Mouse (Mus musculus): ENCODE measurements around the gene Jtb. TPM values are rescaled to one million over a fixed set of nuclear protein-coding genes. Genes with fewer than 3 reads are reported as not detected.

Jtb gene
- total RNA-seq (2021) = 10 to 100 TPM; 49.0 to 50.7 TPM

GRCm38 (mm10) chr3:90231507-90232333, at the start of gene Jtb:
Gene Jtb, plus strand, starts transcription at chr3:90231597.
- intact Hi-C loops (cut with DNase I) = no loop called here

DNA sequence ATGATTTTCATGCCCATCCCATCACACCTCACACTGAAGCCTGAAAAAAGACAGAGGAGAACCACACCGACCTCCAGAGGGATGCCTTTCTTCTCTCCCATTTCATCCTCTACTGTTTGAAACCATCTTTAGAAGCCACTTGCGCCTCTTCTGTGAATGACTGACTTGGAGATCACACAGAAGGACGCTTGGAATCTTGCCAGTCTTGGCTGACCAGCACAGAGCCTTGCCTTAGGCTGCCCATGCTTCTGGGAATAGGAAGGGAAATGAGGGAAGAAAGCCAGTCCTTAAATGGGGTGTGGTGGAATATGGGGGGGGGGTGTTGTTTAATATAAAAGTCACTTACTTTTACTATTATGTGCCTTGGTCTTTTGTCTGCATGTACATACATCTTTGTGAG, 47.8 kb upstream of the Jtb start:
- no peak for DNase-seq (ENCODE audit: low spot score)
- intact Hi-C loops (cut with DNase I) = no loop called here

More at GRCm38 (mm10) chr3:90231507-90232333, at the start of gene Jtb:
- DNase-seq (ENCODE audit: low spot score) = peak; percentile 87

DNA sequence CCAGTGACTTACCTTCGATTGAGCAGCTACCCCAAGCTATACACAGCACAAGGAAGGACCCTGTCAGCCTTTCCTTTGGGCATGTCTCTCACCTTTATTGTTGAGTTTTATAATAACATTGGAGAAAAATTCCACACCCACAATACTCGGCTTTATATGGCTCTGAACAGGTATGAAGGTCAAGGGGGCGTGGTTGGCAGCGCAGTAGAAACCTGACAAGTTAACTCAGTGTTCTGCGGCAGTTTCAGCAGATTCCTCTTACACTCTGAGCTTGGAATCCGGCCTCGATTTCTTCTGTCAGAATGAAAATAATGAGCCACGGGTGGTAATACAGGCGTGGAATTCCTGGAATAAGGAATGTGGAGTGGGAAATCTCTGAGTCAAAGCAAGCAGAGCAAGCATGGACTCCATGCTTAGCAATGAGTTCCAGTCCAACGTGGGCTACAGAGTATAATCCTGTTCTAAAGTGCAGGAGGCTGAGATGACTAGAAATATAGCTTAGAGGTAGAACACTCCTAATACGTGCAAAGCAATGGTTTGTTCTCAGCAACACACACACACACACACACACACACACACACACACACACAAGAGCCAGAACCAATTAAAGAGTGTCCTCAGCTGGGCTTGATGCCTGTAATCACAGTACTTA, 40.4 kb upstream of the Jtb start:
- no peak for DNase-seq (ENCODE audit: low spot score)
- intact Hi-C loops (cut with DNase I) = no loop called here

DNA sequence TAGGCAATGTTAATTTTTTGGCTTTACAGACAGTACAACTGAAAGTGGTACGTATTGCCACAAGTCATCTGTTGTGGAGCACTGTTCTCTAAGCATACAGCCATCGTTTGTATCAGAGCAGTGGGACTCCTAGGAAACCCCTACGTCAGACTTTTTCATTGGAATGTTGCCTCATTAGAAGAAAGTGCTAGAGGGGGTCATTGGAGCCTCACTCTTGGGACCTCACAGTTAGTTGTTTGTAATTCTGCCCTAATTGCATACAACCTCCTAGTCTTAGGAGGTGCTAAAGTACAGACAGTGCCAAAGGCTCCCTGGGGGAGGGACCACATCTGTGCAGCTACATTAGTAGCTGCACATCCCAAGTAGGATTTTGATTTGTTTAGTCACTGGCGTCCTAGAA, 36.6 kb upstream of the Jtb start:
- no peak for DNase-seq (ENCODE audit: low spot score)
- intact Hi-C loops (cut with DNase I) = no loop called here

- no peak for DNase-seq (ENCODE audit: low spot score)
- intact Hi-C loops (cut with DNase I) = no loop called here
Observed at GRCm38 (mm10) chr3:90195644-90196043, 35.8 kb upstream of the Jtb start.

DNA sequence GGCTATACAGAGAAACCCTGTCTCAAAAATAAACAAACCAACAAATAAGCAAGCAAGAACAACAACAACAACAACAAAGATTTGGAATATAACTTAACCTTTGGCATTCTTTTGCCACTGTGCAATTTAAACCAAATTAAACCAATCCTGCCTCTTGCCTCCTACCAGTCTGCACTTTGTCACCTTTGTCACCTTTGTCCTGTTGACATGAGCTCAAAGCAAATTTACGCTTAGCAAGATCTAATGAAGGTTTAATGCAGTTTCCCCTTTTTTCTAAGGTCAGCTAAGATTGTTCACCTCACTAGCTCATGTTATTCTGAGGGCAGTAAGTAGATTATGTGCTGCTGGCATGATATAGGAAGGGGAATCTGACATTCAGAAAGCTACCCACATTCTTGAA, 33.8 kb upstream of the Jtb start:
- intact Hi-C loops (cut with DNase I) = no loop called here
- no peak for DNase-seq (ENCODE audit: low spot score)

- no peak for DNase-seq (ENCODE audit: low spot score)
- intact Hi-C loops (cut with DNase I) = no loop called here
Observed at GRCm38 (mm10) chr3:90202884-90203283, 28.5 kb upstream of the Jtb start.

DNA sequence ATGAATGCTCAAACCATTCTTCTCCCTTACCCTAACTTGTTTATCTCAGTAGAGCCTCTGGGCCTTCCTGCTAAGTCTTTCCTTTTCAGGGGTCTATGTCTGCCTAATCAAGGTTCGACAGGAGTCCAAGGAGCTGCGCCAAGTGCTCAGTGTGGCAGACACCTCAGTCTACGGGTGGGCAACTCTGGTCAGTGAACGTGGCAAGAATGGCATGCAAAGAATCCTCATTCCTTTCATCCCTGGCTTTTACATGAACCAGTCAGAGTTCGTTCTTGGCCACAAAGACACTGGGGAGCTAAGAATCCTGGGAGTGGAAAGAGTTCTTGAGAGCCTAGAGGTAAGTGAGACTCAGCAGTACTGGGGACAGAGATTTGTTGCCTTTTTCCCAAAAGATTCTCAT, 27.8 kb upstream of the Jtb start:
- intact Hi-C loops (cut with DNase I) = no loop called here
- no peak for DNase-seq (ENCODE audit: low spot score)

- no peak for DNase-seq (ENCODE audit: low spot score)
- intact Hi-C loops (cut with DNase I) = no loop called here
Observed at GRCm38 (mm10) chr3:90204582-90204981, 26.8 kb upstream of the Jtb start.

- intact Hi-C loops (cut with DNase I) = no loop called here
- no peak for DNase-seq (ENCODE audit: low spot score)
Observed at GRCm38 (mm10) chr3:90208662-90209061, 22.7 kb upstream of the Jtb start.

DNA sequence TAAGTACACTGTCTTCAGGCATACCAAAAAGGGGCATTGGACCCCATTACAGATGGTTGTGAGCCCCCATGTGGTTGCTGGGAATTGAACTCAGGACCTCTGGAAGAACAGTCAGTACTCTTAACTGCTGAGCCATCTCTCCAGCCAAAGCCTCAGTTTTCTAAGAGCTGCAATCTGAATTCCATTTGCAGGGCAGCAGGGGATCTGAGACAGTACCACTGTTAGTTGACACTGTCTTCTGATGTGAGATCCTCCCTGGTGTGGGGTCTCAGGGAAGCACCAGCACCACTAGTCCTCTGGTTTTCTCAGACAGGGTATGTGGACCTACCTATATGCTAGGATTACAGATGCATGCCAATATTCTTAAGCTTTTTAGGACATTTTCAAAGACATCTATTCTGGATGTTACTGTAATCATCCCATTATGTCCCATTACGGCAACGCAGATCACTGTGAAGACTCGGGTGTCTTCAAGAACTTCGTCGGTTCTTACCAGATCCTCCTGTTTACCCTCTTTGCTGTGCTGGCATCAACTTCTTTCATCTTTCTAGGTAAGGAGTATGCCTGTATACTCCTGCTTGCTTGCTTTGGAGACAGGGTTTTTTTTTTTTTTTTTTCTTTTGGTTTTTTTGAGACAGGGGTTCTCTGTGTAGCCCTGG, 21.4 kb upstream of the Jtb start:
- intact Hi-C loops (cut with DNase I) = no loop called here
- no peak for DNase-seq (ENCODE audit: low spot score)

GRCm38 (mm10) chr3:90211475-90212398, 19.7 kb upstream of the Jtb start:
- no peak for DNase-seq (ENCODE audit: low spot score)
- intact Hi-C loops (cut with DNase I) = no loop called here

DNA sequence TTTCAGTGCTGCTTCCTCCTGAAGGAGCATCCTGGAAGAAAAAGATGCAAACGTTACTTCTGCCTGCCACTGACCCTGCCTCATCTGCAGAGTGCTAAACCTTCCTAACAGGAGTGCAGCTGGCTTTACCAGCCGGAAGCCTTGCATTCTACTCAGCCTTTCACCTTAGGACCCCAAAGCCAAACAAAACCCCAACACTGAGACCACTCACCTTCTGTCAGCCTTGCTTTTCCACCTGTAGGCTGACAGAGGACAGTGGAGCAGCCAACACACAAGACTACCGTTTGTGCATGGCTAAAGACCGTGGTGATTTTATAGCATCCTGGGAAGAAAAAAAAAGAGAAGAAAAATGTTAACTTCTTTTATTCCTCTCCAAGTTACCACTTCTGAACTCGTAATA, 18.7 kb upstream of the Jtb start:
- intact Hi-C loops (cut with DNase I) = no loop called here
- no peak for DNase-seq (ENCODE audit: low spot score)

DNA sequence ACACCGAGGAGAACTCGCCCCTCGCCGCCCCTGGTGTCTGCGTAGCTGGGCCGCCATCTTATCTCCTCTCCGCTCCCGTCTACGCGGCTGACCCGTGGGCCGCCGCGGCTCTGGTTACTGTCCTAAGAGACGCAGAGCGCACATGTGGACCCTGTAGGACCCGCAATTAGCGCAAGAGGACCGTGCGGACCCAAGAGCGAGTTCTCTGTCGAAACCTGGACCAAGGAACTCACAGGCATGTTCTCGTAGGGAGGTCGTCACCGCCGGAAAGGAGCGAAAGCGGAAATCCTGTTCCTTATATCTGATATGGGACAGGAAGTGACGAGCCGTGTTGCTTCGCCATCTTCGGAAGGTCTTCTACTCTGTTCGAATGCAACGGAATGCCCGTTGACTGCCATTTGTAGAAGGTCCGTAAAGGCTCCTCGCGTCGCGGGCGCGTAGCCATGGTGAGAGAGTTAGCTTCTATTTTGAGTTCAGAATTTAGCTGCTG, 18.0 kb upstream of the Jtb start, which contains the start of the genes Rps27 and Rab13:
TSS of gene Rps27 (minus strand) at position 275 of the 490 bp plus-strand sequence.
TSS of gene Rab13 (plus strand) at position 319 of the 490 bp plus-strand sequence.
- DNase-seq (ENCODE audit: low spot score) = peak; percentile 83
- intact Hi-C loops (cut with DNase I) = no loop called here

DNA sequence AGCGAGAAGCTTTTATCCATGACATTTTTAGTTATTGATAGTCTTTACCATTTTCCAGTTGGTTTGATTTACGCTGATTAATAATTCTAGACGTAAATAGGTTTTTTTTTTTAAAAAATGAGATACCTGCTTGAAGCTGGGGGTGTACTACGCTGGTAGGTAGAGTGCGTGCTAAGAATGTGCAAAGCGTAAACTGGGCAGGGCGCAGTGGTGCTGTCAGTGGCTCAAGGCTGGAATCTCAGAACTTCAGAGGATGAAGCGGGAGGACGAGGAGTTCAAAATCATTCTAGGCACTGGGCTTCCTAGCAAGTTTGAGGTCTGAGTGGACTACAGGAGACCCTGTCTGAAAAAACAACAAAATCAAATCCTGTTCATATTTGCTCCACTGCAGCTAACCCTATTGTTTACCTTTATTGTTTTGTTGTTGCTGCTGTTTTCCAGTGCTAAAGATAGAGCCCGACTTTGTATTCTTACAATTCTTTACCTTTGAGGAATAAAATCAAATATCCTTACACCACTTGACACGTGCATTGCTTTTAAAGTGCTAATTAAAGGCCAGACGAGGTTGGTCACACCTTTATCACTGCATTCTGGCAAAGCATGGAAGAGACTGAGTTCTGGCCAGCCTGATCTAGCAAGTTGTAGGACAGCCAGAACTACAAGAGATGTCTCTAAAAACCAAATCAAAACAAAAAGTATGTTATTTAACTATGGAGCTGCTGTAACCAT, 17.3 kb upstream of the Jtb start:
- DNase-seq (ENCODE audit: low spot score) = no peak
- intact Hi-C loops (cut with DNase I) = no loop called here

- no peak for DNase-seq (ENCODE audit: low spot score)
- intact Hi-C loops (cut with DNase I) = no loop called here
Observed at GRCm38 (mm10) chr3:90215825-90216380, 15.5 kb upstream of the Jtb start.

GRCm38 (mm10) chr3:90220088-90220487, 11.3 kb upstream of the Jtb start:
- no peak for DNase-seq (ENCODE audit: low spot score)
- intact Hi-C loops (cut with DNase I) = loop anchor here (1.0 to 5.0 kb wide), 2 partner anchors 42 to 153 kb away; no protein-coding TSS in a partner anchor

- intact Hi-C loops (cut with DNase I) = loop anchor here (1.0 to 5.0 kb wide), 2 partner anchors 42 to 153 kb away; no protein-coding TSS in a partner anchor
Observed at GRCm38 (mm10) chr3:90220531-90220951, 10.9 kb upstream of the Jtb start.

More at GRCm38 (mm10) chr3:90220531-90220951, 10.9 kb upstream of the Jtb start:
- DNase-seq (ENCODE audit: low spot score) = peak; percentile 79
